Mouse (Mus musculus): Measurements from ENCODE around the gene Uqcc3.

The Uqcc3 gene

DNA sequence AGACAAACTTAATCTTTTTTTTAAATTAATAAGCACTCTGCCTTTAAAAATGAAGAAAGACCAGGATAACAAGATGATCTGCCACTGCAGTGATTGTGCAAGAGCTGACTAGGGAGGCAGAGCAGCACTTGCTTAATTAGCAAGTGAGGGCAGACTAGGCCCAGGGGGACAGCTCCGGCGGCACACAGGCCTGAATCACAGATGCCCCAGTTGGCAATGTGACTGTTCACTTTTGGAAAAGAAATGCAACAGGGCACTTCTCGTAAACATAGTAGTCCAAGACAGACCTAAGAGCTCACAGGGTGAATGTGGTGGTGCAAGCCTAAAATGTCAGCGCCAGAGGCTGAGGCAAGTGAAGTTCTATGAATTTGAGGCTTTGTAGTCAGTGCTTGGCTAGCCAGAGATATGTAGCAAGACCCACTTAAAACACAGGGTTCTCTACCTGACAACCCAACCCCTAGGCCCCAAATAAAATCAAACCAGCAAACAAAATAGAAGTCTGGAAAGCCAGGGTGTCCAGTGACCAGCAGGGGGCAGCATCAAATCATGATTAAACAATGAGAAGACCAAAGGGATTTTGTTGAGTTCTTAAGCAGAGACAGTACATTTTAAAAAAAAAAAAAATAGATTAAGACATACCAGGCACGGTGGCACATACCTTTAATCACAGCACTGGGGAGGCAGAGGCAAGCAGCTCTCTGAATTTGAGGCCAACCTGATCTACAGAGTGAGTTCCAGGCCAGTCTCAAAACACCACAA, 36.2 kb downstream of the Uqcc3 start:
- peak; percentile 89 to 94 for DNase-seq

DNA sequence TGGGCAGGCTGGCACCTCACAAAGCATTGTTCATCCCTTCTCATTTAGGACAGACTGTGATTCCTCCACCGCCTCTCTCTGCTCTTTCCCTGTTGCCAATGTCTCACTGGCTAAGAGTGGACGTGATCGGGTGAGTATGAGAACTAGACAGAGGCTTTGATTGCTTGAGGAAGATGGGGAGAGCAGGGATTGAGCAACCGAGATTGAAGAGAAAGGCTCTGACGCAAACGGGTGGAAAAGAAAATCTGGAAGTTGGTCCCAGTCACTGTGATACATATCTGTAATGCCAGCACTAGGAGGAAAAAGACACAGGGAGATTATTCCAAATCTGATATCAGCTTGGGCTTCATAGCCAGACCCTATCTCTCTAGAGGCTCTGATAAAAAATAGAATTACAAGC, 37.8 kb downstream of the Uqcc3 start:
- no peak for DNase-seq

DNA sequence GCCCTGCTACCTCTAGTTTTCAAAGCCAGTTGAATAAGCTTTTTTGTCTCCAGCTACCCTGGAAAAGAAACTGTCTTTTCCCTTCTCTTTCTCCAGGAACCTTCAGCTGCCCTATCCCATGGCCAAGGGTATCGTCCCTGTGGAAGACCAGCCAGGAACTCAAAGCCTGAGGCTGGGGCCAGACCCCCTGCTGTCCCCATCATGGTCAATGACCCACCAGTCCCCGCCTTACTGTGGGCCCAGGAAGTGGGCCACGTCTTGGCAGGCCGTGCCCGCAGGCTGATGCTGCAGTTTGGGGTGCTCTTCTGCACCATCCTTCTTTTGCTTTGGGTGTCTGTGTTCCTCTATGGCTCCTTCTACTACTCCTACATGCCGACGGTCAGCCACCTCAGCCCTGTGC, 39.7 kb downstream of the Uqcc3 start:
- DNase-seq, result peak; percentile 57 to 62

DNA sequence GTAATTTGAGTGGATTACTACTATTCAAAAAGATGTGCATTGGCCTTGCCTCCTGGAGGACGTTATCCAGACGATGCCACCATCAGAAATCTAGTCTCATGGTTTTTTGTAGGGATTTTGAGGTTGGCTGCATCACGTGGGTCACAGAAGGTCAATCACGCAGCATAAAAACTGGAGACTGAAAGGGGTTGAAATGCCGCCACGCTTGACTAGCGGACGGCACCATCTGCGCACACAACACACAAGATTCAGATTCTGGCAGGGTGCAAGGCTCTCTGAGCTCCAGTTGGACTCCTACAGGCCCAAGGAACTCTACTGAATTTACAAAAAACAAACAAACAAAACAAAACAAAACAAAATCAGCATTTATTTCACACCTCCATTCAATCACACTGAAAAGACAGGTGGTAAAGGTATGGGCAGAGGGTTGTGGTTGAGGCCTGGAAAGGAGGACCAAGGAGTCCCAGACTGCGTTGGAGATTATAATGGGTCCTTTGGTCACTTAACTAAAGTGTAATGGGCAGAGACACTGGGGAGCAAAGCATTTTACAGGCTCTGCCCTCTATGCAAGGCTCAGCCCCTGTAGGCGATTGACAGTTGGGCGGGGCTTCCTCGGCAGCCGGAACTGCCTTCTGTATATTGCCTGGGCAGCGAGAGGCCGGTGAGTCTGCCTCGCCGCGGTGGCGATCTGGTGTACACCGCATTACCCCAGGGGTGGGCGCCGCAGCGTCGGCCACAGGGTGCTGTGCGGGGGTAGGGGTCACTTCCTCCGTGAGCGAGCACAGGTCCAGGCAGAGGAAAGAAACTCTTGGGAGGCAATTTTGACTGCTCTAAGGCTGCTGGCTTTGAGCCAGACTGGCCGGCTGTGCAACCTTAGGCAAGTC, 40.6 kb downstream of the Uqcc3 start:
- peak; percentile 87 to 88 for DNase-seq

DNA sequence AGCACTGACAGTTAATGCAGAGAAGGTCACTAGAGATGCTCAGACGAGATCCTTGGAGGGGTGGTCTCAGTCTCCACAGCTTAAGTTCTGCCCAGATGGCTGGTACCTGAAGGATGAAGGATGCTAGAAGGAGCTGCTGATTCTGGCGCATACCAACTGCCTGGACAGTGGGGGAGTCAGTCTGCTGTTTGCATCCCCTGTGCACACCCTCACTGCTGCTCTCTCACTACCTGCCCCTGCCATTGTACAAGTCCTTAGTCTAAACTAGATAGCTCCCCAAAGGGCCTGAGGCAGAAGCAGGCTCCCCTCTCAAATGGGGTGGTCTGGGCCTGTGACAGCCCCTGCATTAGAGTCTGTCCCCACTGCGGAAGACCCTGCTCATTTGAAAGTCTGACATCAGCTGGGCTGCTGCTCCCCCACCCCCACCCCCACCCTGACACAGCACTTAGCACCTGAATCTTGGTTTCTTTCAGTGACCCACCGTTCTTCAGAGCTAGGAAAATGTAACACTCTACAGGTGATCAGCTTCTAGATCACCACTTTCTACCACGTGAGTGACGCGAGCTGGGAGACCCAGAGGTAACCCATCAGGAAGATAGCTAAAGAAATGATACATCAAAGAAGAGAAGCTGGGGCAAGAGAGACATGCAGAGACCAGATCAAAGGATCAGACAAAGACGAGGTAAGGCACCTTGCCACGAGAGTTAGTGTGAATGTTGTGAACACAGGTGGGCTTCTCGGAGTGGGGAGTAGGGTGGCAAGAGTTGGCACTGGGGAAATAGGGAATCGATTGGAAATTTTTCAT, 41.4 kb downstream of the Uqcc3 start, which contains the start of gene Gng3:
Gene Gng3 (minus strand): TSS at position 92 of the 805 bp plus-strand sequence.
- DNase-seq, result peak; percentile 89 to 92

DNA sequence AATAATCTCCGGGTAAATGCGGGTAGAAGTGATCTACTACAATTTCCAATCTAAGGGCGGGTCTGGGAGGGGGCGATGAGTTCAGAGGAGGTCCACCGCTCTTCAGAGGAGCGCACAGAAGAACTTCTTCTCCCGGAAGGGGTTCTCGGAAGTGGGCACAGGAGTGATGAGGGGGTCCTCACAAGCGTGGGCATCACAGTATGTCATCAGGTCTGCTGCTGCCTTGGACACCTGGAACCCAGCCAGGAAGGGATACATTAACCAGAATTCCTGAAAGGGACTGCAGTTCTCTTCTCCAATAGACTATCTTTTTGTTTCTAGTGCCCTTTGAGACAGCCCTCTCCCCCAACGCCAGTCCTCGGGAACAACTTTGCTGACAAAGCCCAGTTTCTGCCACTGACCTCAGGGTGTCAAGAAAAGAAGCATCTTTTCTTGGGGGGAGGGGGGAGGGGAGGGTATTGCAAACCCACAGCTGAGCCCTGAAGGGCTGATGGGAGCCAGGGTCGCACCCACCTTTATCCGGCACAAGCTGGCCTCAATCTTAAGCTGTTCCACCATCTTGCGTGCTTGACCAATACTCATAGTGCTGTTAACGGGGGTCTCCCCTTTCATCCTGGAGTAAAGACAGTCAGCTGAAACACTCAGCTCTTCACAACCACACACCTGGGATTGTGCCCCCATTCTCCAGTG, 42.5 kb downstream of the Uqcc3 start:
- DNase-seq, result peak; percentile 77 to 84

DNA sequence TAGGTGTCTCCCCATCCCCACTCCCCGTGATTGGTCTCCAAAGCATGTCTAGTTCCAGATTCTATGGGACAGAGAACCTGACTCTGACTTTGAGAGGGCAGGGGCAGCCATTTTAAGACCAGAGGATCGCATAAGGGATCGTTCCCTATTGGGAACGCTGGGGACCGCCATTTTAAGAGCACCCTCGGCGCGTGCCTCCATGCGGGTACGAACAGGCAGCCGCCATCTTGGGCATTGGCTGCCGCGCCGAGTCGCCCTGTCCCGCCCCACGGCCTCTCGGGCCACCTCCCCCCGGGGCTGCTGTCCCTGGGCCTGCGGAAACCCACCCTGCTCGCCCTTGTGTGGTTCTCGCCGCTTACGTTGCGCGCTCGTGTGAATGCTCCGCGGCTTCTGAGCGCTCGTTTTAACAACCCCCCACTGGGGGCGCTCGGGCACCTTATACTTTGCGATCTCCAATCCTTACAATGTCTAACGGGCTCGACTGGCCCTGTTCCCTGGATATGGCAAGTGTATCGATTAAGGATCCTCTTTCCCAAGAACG, 43.4 kb downstream of the Uqcc3 start, which contains the start of gene Bscl2:
Gene Bscl2 (plus strand): TSS at position 217 of the 541 bp plus-strand sequence.
- DNase-seq, result peak; percentile 89 to 92

DNA sequence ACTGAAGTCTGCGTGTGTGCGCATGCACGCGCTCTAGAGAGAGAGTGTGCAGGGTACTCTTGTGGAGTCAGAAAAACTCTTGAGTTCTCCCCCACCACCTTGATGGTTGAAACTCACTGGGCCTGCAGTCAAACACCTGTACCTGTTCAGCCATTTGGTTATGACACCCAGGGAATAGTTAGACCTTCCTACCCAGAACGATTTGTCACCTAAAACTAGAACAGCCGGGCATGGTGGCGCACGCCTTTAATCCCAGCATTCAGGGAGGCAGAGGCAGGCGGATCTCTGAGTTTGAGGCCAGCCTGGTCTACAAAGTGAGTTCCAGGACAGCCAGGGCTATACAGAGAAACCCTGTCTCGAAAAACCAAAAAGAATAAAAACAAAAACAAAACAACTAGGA, 44.4 kb downstream of the Uqcc3 start:
- DNase-seq, result peak in 1 of 2 experiments; percentile 26

DNA sequence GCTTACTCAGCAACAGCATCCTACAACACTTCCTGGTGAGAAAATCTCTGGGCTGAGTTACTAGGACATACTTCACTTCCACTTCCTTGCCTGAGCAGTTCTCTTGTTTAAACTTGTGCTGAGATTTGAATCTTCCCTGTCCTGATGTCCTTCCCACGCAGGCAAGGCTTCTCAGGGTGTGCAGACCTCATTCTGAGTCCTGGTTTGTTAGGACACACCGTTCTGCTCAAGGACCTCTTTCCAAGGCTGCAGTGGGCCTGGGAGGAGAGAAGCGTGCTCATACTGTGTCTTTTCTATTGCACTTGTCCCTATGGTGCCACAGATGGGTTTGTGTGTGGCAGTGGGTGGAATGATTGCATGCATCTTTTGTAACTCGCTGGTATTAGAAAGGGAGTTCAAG, 47.8 kb downstream of the Uqcc3 start:
- no peak for DNase-seq

DNA sequence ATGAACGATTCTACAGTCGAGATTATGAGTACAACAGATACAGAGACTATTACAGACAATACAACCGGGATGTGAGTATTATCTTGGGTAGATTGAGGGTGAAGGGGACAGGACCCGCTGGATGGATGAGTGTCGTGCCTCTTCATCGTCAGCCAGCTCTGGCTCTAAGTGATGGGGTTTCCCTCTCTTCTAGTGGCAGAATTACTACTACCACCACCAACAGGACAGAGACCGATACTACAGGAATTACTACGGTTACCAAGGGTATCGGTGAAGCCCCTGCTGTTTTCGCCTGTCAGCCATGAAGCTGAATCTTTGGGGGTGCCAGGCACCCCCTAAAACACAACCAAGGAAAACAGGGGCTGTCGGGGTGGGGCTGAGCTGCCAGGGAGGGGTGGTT, 49.5 kb downstream of the Uqcc3 start:
- DNase-seq, result peak; percentile 38 to 58

DNA sequence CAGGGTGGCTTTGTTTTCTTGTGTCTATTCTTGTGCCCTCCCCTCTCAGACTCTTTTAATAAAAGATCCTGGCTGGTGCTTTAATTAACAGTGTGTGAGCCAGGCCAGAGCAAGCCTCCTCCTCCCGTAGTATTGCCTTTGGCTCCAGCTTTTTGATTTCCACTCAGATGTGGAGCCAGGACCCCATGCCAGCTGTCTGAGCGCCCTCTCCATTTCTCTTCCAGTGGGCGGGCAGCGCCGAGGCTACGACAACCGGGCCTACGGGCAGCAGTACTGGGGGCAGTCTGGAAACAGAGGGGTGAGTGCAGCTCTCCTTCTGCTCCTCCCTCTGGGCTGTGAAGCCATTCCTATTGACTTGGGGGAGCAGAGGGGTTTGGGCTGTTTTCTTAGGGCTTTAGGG, 50.1 kb downstream of the Uqcc3 start:
- peak; percentile 64 to 68 for DNase-seq

All from cerebellum, postnatal 10 days (tissue).